Mouse (Mus musculus) olfactory bulb, adult 2 months (tissue): ENCODE results near the gene Ubxn6. TPM values are rescaled to one million over a fixed set of nuclear protein-coding genes. Genes with fewer than 3 reads are reported as not detected.

Source experiments
- H3K27ac ChIP-seq: fragments of 200-500 bp; 2 replicates; pipeline ENCODE4 v1.5.1; 2012; ENCODE audit warnings: low read depth, low read length; ENCODE audit not compliant: insufficient read depth
- H3K4me1 ChIP-seq: fragments of 200-500 bp; 2 replicates; pipeline ENCODE4 v1.6.1; 2012; ENCODE audit warnings: low read length; ENCODE audit not compliant: control insufficient read depth, insufficient read depth
- H3K4me3 ChIP-seq: fragments of 200-500 bp; 2 replicates; pipeline ENCODE4 v1.5.1; 2012; ENCODE audit warnings: mild to moderate bottlenecking, low read depth, low read length, moderate library complexity; ENCODE audit not compliant: insufficient read depth
- CTCF ChIP-seq: fragments of 200-500 bp; IDR thresholded peaks from 2 replicates; pipeline ENCODE4 v1.5.1; 2012; ENCODE audit warnings: low read depth, mild to moderate bottlenecking, low read length, moderate library complexity; ENCODE audit not compliant: insufficient read depth
- POLR2A ChIP-seq: fragments of 200-500 bp; IDR thresholded peaks from 2 replicates; pipeline ENCODE4 v1.6.1; 2012; ENCODE audit warnings: mild to moderate bottlenecking, low read depth, low read length, moderate library complexity; ENCODE audit not compliant: insufficient read depth
- WGBS: fragments of 180-500 bp; shearing (Covaris S2); methylation state at CpG from one replicate; pipeline ENCODE4 v1.1.7; 2018; 5-methylcytosine and 5-hydroxymethylcytosine counted together
- polyA plus RNA-seq: library from polyadenylated mRNA; stranded (reverse); fragments of >200 nt; gene quantifications from 2 replicates; pipeline ENCODE4 v1.2.4, GENCODE M21; 2012; ENCODE audit warnings: low replicate concordance; ENCODE audit not compliant: missing spikeins, insufficient read depth, insufficient read length

Gene Ubxn6
- polyA plus RNA-seq, 1 experiment, result not detected

GRCm38 (mm10) chr17:56103465-56104285 is 28.8 kb upstream of the Ubxn6 start:
- Histone ChIP-seq H3K27ac (no peak overlapping the region), H3K4me3 (no peak overlapping the region), H3K4me1 (no peaks in the 10 kb centered on the region)
- no peak for TF ChIP-seq POLR2A
- no peak for TF ChIP-seq CTCF
- WGBS, result 94% methylated on average over 8 of the region's 8 CpGs

GRCm38 (mm10) chr17:56102927-56103326 is 28.1 kb upstream of the Ubxn6 start:
- Histone ChIP-seq H3K27ac (no peak overlapping the region), H3K4me3 (no peak overlapping the region), H3K4me1 (no peaks in the 10 kb centered on the region)
- TF ChIP-seq POLR2A (no peak), CTCF (no peak)
- 92% methylated on average over 9 of the region's 9 CpGs for WGBS

GRCm38 (mm10) chr17:56102158-56102557 is 27.3 kb upstream of the Ubxn6 start:
- no peak overlapping the region for H3K4me3 ChIP-seq
- TF ChIP-seq CTCF, result no peak
- TF ChIP-seq POLR2A, result no peak
- H3K27ac ChIP-seq, result no peak overlapping the region
- no peaks in the 10 kb centered on the region for H3K4me1 ChIP-seq
- 93% methylated on average over 5 of the region's 5 CpGs for WGBS

- WGBS, result 86% methylated on average over 3 of the region's 3 CpGs
- TF ChIP-seq POLR2A (no peak), CTCF (no peak)
- Histone ChIP-seq H3K27ac (no peak overlapping the region), H3K4me1 (no peaks in the 10 kb centered on the region), H3K4me3 (no peak overlapping the region)
Measured at GRCm38 (mm10) chr17:56100811-56101210, 26.0 kb upstream of the Ubxn6 start.

DNA sequence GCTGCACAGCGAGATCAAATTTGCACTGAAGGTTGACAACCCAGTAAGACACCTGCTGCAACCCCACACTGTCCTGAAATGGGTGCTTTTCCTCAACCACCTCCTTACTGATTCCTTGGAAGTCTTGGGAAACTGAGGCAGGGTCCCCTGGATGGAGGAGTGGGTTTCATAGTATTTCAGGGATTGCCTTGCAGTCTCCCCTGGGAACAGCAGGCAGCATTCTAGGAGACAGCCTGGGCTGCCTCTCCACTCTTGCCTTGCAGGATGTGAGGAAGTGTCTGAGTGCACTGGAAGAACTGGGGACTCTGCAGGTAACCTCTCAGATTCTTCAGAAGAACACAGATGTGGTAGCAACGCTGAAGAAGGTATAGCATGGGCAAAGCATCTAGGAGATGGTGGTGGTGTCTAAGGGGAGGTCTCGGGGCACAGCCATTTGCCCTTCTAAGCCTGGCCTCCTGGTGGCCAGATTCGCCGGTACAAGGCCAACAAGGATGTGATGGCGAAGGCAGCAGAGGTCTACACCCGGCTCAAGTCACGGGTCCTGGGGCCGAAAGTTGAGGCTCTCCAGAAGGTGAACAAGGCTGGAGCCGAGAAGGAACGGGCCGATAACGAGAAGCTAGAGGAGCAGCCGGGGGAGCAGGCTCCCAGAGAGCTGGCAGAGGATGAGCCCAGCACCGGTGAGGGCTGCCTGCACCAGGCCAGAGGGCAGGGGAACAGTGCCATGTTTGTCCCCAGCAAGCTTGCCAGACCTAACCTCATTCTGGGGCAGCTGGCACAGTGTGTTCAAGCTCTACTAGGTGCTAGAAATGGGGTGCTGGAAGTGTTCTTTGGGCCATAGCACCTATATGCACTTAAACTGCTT is 24.1 kb upstream of the Ubxn6 start:
- H3K27ac ChIP-seq, result no peak overlapping the region
- H3K4me1 ChIP-seq, result no peaks in the 10 kb centered on the region
- WGBS, result 85% methylated on average over 15 of the region's 15 CpGs
- H3K4me3 ChIP-seq, result no peak overlapping the region
- TF ChIP-seq POLR2A, result no peak
- TF ChIP-seq CTCF, result no peak

GRCm38 (mm10) chr17:56098180-56098579 is 23.4 kb upstream of the Ubxn6 start:
- no peak for TF ChIP-seq CTCF
- no peak for TF ChIP-seq POLR2A
- H3K4me3 ChIP-seq, result no peak overlapping the region
- H3K4me1 ChIP-seq, result no peaks in the 10 kb centered on the region
- no peak overlapping the region for H3K27ac ChIP-seq
- WGBS, result 88% methylated on average over 8 of the region's 8 CpGs

- no peak for TF ChIP-seq CTCF
- no peak for TF ChIP-seq POLR2A
- 91% methylated on average over 12 of the region's 12 CpGs for WGBS
Measured at GRCm38 (mm10) chr17:56096883-56097282, 22.1 kb upstream of the Ubxn6 start.

DNA sequence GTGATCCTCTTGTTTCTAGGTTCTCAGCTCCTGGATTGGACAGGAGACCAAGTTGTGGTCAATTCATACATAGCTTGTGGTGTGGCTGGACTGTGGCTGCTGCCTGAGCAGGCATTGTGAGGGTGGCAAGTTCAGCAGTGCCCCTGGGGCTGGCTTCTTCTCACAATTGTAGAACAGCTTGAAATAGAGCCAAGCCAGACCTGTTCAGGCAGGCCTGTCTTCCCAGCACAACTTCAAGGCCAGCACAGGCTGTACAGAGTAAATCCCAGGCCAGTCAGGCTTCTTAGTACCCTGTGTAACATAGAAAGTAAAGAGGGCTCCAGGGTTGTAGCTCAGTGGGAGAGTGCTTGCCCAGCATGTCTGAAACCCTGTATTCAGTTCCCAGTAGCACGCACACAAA is 18.0 kb upstream of the Ubxn6 start:
- no peaks in the 10 kb centered on the region for H3K4me1 ChIP-seq
- 94% methylated on average over 1 of the region's 1 CpGs for WGBS
- no peak overlapping the region for H3K4me3 ChIP-seq
- no peak overlapping the region for H3K27ac ChIP-seq
- TF ChIP-seq CTCF (no peak), POLR2A (no peak)

More at GRCm38 (mm10) chr17:56096883-56097282, 22.1 kb upstream of the Ubxn6 start:
- H3K27ac ChIP-seq, result no peak overlapping the region
- H3K4me1 ChIP-seq, result no peaks in the 10 kb centered on the region
- H3K4me3 ChIP-seq, result no peak overlapping the region

GRCm38 (mm10) chr17:56092312-56092711 is 17.5 kb upstream of the Ubxn6 start:
- no peaks in the 10 kb centered on the region for H3K4me1 ChIP-seq
- no peak overlapping the region for H3K4me3 ChIP-seq
- WGBS, result 84% methylated on average over 1 of the region's 1 CpGs
- H3K27ac ChIP-seq, result no peak overlapping the region
- TF ChIP-seq POLR2A (no peak), CTCF (no peak)
